Mouse (Mus musculus) CH12.LX (cell line): ENCODE measurements around the gene Serpinf1. TPM values are rescaled to one million over a fixed set of nuclear protein-coding genes. Genes with fewer than 3 reads are reported as not detected.
A peak's percentile ranks its signal among the peaks of the same experiment; 100 is the strongest.
"Not testable (repeated sequence)": the region's sequence is repeated elsewhere in the genome, so short reads cannot be mapped to it uniquely, and the experiment has no call there.

Experiments used
- DNase-seq: peaks from one replicate; pipeline ENCODE4 v3.0.0-alpha.2; 2013; ENCODE audit errors: extremely low read depth
- H3K27ac ChIP-seq: 2 replicates; pipeline ENCODE4 v1.5.1; 2012; ENCODE audit warnings: low read depth, mild to moderate bottlenecking, control low read depth, moderate library complexity; ENCODE audit not compliant: insufficient read depth
- H3K27me3 ChIP-seq: replicated peaks from 2 replicates; pipeline ENCODE3; 2012; ENCODE audit warnings: inconsistent platforms
- H3K36me3 ChIP-seq, 2 experiments: replicated peaks in 1 of 2; 2 replicates each; pipeline versions ENCODE3 to v1.6.1; 2012; ENCODE audit warnings: inconsistent platforms in 1 of 2, low read length in 1 of 2, mild to moderate bottlenecking in 1 of 2, mixed read lengths in 1 of 2, moderate library complexity in 1 of 2; ENCODE audit not compliant: control insufficient read depth in 1 of 2, insufficient read depth in 1 of 2
- H3K4me1 ChIP-seq, 2 experiments: 2 replicates each; pipeline ENCODE4 v1.6.1; 2012; ENCODE audit warnings: inconsistent platforms in 1 of 2, moderate library complexity in 1 of 2; ENCODE audit not compliant: insufficient read depth in 2 of 2, control insufficient read depth in 1 of 2
- H3K4me2 ChIP-seq: 2 replicates; pipeline ENCODE4 v1.6.1; 2012; ENCODE audit warnings: low read depth, mild to moderate bottlenecking, control low read depth; ENCODE audit not compliant: poor library complexity, insufficient read depth, severe bottlenecking
- H3K4me3 ChIP-seq, 3 experiments: fragments of 150-350 bp in 1 of 3; sonication (generic) in 1 of 3; replicated peaks in 1 of 3; 2 replicates each; pipeline versions ENCODE3 to v1.5.1; 2011 to 2012; ENCODE audit warnings: low read depth in 2 of 3, low read length in 2 of 3, mild to moderate bottlenecking in 2 of 3, moderate library complexity in 2 of 3, control low read depth in 1 of 3, improper control_type of control experiment in 1 of 3, inconsistent platforms in 1 of 3, mixed read lengths in 1 of 3; ENCODE audit not compliant: poor library complexity in 1 of 3
- H3K79me2 ChIP-seq: replicated peaks from 2 replicates; pipeline ENCODE4 v1.6.1; 2012; ENCODE audit warnings: mild to moderate bottlenecking, moderate library complexity; ENCODE audit not compliant: control insufficient read depth, poor library complexity, insufficient read depth, severe bottlenecking; ENCODE audit errors: extremely low read depth
- H3K9ac ChIP-seq: 2 replicates; pipeline ENCODE4 v1.6.1; 2012; ENCODE audit warnings: low read depth, mild to moderate bottlenecking, control low read depth, moderate library complexity; ENCODE audit not compliant: insufficient read depth
- H3K9me3 ChIP-seq: replicated peaks from 2 replicates; pipeline ENCODE3; 2012; ENCODE audit warnings: low read length, inconsistent platforms, mixed read lengths
- BHLHE40 ChIP-seq: IDR thresholded peaks from 2 replicates; pipeline ENCODE4 v1.6.1; 2011; ENCODE audit warnings: mild to moderate bottlenecking, low read depth, low read length, improper control_type of control experiment
- CHD1 ChIP-seq: IDR thresholded peaks from 2 replicates; pipeline ENCODE4 v1.6.1; 2012; ENCODE audit warnings: low read depth, low read length, improper control_type of control experiment, inconsistent platforms
- CHD2 ChIP-seq: IDR thresholded peaks from 2 replicates; pipeline ENCODE4 v1.6.1; 2011; ENCODE audit warnings: low read length, improper control_type of control experiment
- CTCF ChIP-seq, 2 experiments: IDR thresholded peaks in 1 of 2; conservative IDR thresholded peaks in 1 of 2; 2 replicates each; pipeline ENCODE4 v1.5.1; 2011 to 2012; ENCODE audit warnings: low read depth in 2 of 2, low read length in 2 of 2, improper control_type of control experiment in 1 of 2, inconsistent platforms in 1 of 2, mild to moderate bottlenecking in 1 of 2, moderate library complexity in 1 of 2
- E2F4 ChIP-seq: IDR thresholded peaks from 2 replicates; pipeline ENCODE4 v1.6.1; 2011; ENCODE audit warnings: low read depth, low read length, improper control_type of control experiment; ENCODE audit not compliant: insufficient replicate concordance
- ELF1 ChIP-seq: IDR thresholded peaks from 2 replicates; pipeline ENCODE4 v1.6.1; 2014; ENCODE audit warnings: low read depth, mild to moderate bottlenecking, inconsistent platforms, low read length, improper control_type of control experiment
- EP300 ChIP-seq: IDR thresholded peaks from 2 replicates; pipeline ENCODE4 v1.6.1; 2011; ENCODE audit warnings: low read length, improper control_type of control experiment
- ETS1 ChIP-seq: conservative IDR thresholded peaks from 2 replicates; pipeline ENCODE4 v1.6.1; 2012; ENCODE audit warnings: low read depth, mild to moderate bottlenecking, inconsistent platforms, low read length, improper control_type of control experiment, moderate library complexity
- GABPA ChIP-seq: IDR thresholded peaks from 2 replicates; pipeline ENCODE4 v1.6.1; 2012; ENCODE audit warnings: low read depth, low read length, improper control_type of control experiment, inconsistent platforms; ENCODE audit not compliant: insufficient replicate concordance
- HCFC1 ChIP-seq: IDR thresholded peaks from 2 replicates; pipeline ENCODE4 v1.6.1; 2012; ENCODE audit warnings: low read depth, mild to moderate bottlenecking, inconsistent platforms, low read length, improper control_type of control experiment
- IRF4 ChIP-seq: IDR thresholded peaks from 2 replicates; pipeline ENCODE4 v1.6.1; 2014; ENCODE audit warnings: low read depth, mild to moderate bottlenecking, inconsistent platforms, low read length, improper control_type of control experiment
- JUN ChIP-seq: IDR thresholded peaks from 2 replicates; pipeline ENCODE4 v1.6.1; 2011; ENCODE audit warnings: low read depth, mild to moderate bottlenecking, low read length, improper control_type of control experiment, moderate library complexity; ENCODE audit not compliant: insufficient read depth
- JUND ChIP-seq: conservative IDR thresholded peaks from 2 replicates; pipeline ENCODE4 v1.6.1; 2011; ENCODE audit warnings: low read depth, low read length, improper control_type of control experiment
- KAT2A ChIP-seq: IDR thresholded peaks from 2 replicates; pipeline ENCODE4 v1.6.1; 2012; ENCODE audit warnings: low read length, improper control_type of control experiment, inconsistent platforms; ENCODE audit not compliant: insufficient replicate concordance
- MAX ChIP-seq: IDR thresholded peaks from 2 replicates; pipeline ENCODE4 v1.6.1; 2011; ENCODE audit warnings: low read length, improper control_type of control experiment
- MAZ ChIP-seq: IDR thresholded peaks from 2 replicates; pipeline ENCODE4 v1.6.1; 2012; ENCODE audit warnings: low read depth, mild to moderate bottlenecking, inconsistent platforms, low read length, improper control_type of control experiment, moderate library complexity
- MEF2A ChIP-seq: IDR thresholded peaks from 2 replicates; pipeline ENCODE4 v1.6.1; 2014; ENCODE audit warnings: low read depth, mild to moderate bottlenecking, inconsistent platforms, low read length, improper control_type of control experiment, borderline replicate concordance
- MYC ChIP-seq: IDR thresholded peaks from 2 replicates; pipeline ENCODE4 v1.6.1; 2011; ENCODE audit warnings: low read depth, mild to moderate bottlenecking, improper control_type of control experiment, low read length
- NELFE ChIP-seq: IDR thresholded peaks from 2 replicates; pipeline ENCODE4 v1.6.1; 2011; ENCODE audit warnings: low read depth, low read length, improper control_type of control experiment
- NRF1 ChIP-seq: IDR thresholded peaks from 2 replicates; pipeline ENCODE4 v1.6.1; 2014; ENCODE audit warnings: low read depth, mild to moderate bottlenecking, inconsistent platforms, low read length, improper control_type of control experiment, moderate library complexity
- PAX5 ChIP-seq: IDR thresholded peaks from 2 replicates; pipeline ENCODE4 v1.6.1; 2012; ENCODE audit warnings: low read length, inconsistent platforms, mixed read lengths
- RAD21 ChIP-seq: IDR thresholded peaks from 2 replicates; pipeline ENCODE4 v1.6.1; 2011; ENCODE audit warnings: low read depth, mild to moderate bottlenecking, low read length, improper control_type of control experiment, moderate library complexity
- RCOR1 ChIP-seq: conservative IDR thresholded peaks from 2 replicates; pipeline ENCODE4 v1.6.1; 2012; ENCODE audit warnings: low read depth, mild to moderate bottlenecking, inconsistent platforms, low read length, improper control_type of control experiment
- SIN3A ChIP-seq: IDR thresholded peaks from 2 replicates; pipeline ENCODE4 v1.6.1; 2012; ENCODE audit warnings: low read length, improper control_type of control experiment, inconsistent platforms
- SMC3 ChIP-seq: IDR thresholded peaks from 2 replicates; pipeline ENCODE4 v1.6.1; 2011; ENCODE audit warnings: low read depth, low read length, improper control_type of control experiment
- TBP ChIP-seq: conservative IDR thresholded peaks from 2 replicates; pipeline ENCODE4 v1.6.1; 2011; ENCODE audit warnings: low read depth, low read length, improper control_type of control experiment
- TCF12 ChIP-seq: IDR thresholded peaks from 2 replicates; pipeline ENCODE4 v1.6.1; 2014; ENCODE audit warnings: low read depth, mild to moderate bottlenecking, inconsistent platforms, low read length, improper control_type of control experiment
- UBTF ChIP-seq: IDR thresholded peaks from 2 replicates; pipeline ENCODE4 v1.6.1; 2012; ENCODE audit warnings: low read depth, mild to moderate bottlenecking, inconsistent platforms, low read length, improper control_type of control experiment, moderate library complexity
- USF1 ChIP-seq: IDR thresholded peaks from 2 replicates; pipeline ENCODE4 v1.6.1; 2014; ENCODE audit warnings: low read depth, mild to moderate bottlenecking, inconsistent platforms, low read length, improper control_type of control experiment
- ZNF384 ChIP-seq: IDR thresholded peaks from 2 replicates; pipeline ENCODE4 v1.6.1; 2012; ENCODE audit warnings: low read depth, low read length, improper control_type of control experiment, inconsistent platforms
- dilution Hi-C: fragments of 300-500 bp; cut with MboI; formaldehyde crosslinking; loops from 2 replicates; pipeline ENCODE4 v1.14.3; 2020; ENCODE audit warnings: low sequenced_read_pairs; ENCODE audit not compliant: extremely low pct_unique_long_range_greater_than_20kb, extremely low pct_ligation_motif_present
- in situ Hi-C: fragments of 300-500 bp; cut with MboI; formaldehyde crosslinking; loops from 3 replicates; pipeline ENCODE4 v1.14.3; 2019; ENCODE audit warnings: low sequenced_read_pairs, low pct_ligation_motif_present, low pct_unique_long_range_greater_than_20kb, mixed read lengths
- polyA plus RNA-seq: library from polyadenylated mRNA; unstranded; fragments of >175 nt; gene quantifications from 2 replicates; pipeline ENCODE4 v1.2.1, GENCODE M21; 2012; ENCODE audit warnings: low read depth; ENCODE audit not compliant: insufficient read length
- total RNA-seq, 2 experiments: library from RNA; depleted of rRNA; stranded (reverse); fragments of 300-350 nt in 1 of 2; fragments of >200 nt in 1 of 2; gene quantifications; 2 replicates each; pipeline ENCODE4 v1.2.3; 2012 to 2014

The Serpinf1 gene
- total and polyA plus RNA-seq, 3 experiments = 26.0 to 131 (median 56.5) TPM

- H3K9ac ChIP-seq, H3K4me3 ChIP-seq, dilution Hi-C loops, H3K79me2 ChIP-seq, H3K9me3 ChIP-seq, DNase-seq, H3K4me2 ChIP-seq, H3K27me3 ChIP-seq: not testable (repeated sequence)
- Histone ChIP-seq H3K27ac (peak overlapping the region; percentile 83), H3K36me3 (peaks cover 13 to 23% of the 10 kb centered on the region in 2 experiments), H3K4me1 (peaks cover 31 to 81% of the 10 kb centered on the region in 2 experiments)
- in situ Hi-C loops = loop anchor here (5.0 kb wide), 1 partner anchor 44 kb away; no protein-coding TSS in a partner anchor
- TF ChIP-seq TBP = peak; percentile 71
Observed at GRCm38 (mm10) chr11:75455971-75456370, 33.5 kb upstream of the Serpinf1 start.

GRCm38 (mm10) chr11:75455041-75455736, 32.7 kb upstream of the Serpinf1 start:
- H3K27me3 ChIP-seq = no peaks in the 10 kb centered on the region
- in situ Hi-C loops = loop anchor here (5.0 kb wide), 1 partner anchor 43 kb away; no protein-coding TSS in a partner anchor
- DNase-seq = peak; percentile 84
- H3K9me3 ChIP-seq = no peaks in the 10 kb centered on the region
- peak overlapping the region; percentile 60 for H3K4me2 ChIP-seq
- no peaks in the 10 kb centered on the region for H3K79me2 ChIP-seq
- H3K4me3 ChIP-seq = peak overlapping the region in 2 of 3 experiments; percentile 27 to 53
- dilution Hi-C loops = no loop called here
- H3K4me1 ChIP-seq = peaks cover 34 to 87% of the 10 kb centered on the region in 2 experiments
- H3K9ac ChIP-seq = peak overlapping the region; percentile 54
- peaks cover 18 to 30% of the 10 kb centered on the region in 2 experiments for H3K36me3 ChIP-seq
- H3K27ac ChIP-seq = peak overlapping the region; percentile 83
- 0 out of 2 replicates have a peak, but pooled peaks have one; percentile 39 for TF ChIP-seq KAT2A
- TF ChIP-seq MYC = peak; percentile 66; the same call in 1 of the 2 replicates
- TF ChIP-seq JUN = no peak
- TF ChIP-seq CHD2 = 0 out of 2 replicates have a peak, but pooled peaks have one; percentile 40
- 0 out of 2 replicates have a peak, but pooled peaks have one; percentile 56 for TF ChIP-seq TBP
- peak; percentile 56; the same call in 1 of the 2 replicates for TF ChIP-seq RCOR1
- TF ChIP-seq TCF12 = no peak
- TF ChIP-seq MEF2A = peak; percentile 41
- no peak; the same call in none of the 2 replicates for TF ChIP-seq RAD21
- 0 out of 2 replicates have a peak, but pooled peaks have one; percentile 9 for TF ChIP-seq MAZ
- TF ChIP-seq NELFE = no peak
- no peak for TF ChIP-seq E2F4
- no peak for TF ChIP-seq HCFC1
- TF ChIP-seq CHD1 = no peak
- TF ChIP-seq ETS1 = peak; percentile 41
- 0 out of 2 replicates have a peak, but pooled peaks have one; percentile 35 for TF ChIP-seq JUND
- no peak for TF ChIP-seq UBTF
- TF ChIP-seq MAX = peak; percentile 52; the same call in 1 of the 2 replicates
- TF ChIP-seq BHLHE40 = peak; percentile 64
- TF ChIP-seq ZNF384 = peak; percentile 85
- TF ChIP-seq NRF1 = no peak
- TF ChIP-seq ELF1 = peak; percentile 33; the same call in 1 of the 2 replicates
- TF ChIP-seq SIN3A = peak; percentile 36
- TF ChIP-seq EP300 = peak; percentile 82
- peak; percentile 52 for TF ChIP-seq USF1
- no peak for TF ChIP-seq PAX5
- TF ChIP-seq CTCF (conservative IDR thresholded peaks at IDR 0.05 in 1 of 2, IDR thresholded peaks at IDR 0.05 in 1 of 2; ENCODE audit: low read depth in 2 of 2, low read length in 2 of 2) = no peak
- no peak for TF ChIP-seq GABPA
- peak; percentile 73 for TF ChIP-seq IRF4
- no peak; the same call in 1 of the 2 replicates for TF ChIP-seq SMC3
